Mouse (Mus musculus): ENCODE measurements around the gene Dctn1. TPM values are rescaled to one million over a fixed set of nuclear protein-coding genes. Genes with fewer than 3 reads are reported as not detected.
"Not testable (repeated sequence)": the region's sequence is repeated elsewhere in the genome, so short reads cannot be mapped to it uniquely, and the experiment has no call there.

Dctn1 gene
- polyA plus RNA-seq, 1 experiment from 2014 or later, result 94.1 TPM

- ATAC-seq (ENCODE audit: insufficient read depth), result peak; percentile 38
- peak overlapping the region; percentile 57 for H3K4me3 ChIP-seq (ENCODE audit: low read depth, low read length)
- H3K9ac ChIP-seq, result peak overlapping the region; percentile 41
- TF ChIP-seq CTCF (IDR thresholded peaks at IDR 0.05; ENCODE audit: low read depth), result no peak
- H3K36me3 ChIP-seq (ENCODE audit: insufficient read depth), result peaks cover 25% of the 10 kb centered on the region
- peak; percentile 43 for DNase-seq
- 8% methylated on average over 23 of the region's 23 CpGs for WGBS
- H3K4me2 ChIP-seq, result peak overlapping the region; percentile 87
- H3K27me3 ChIP-seq (ENCODE audit: insufficient read depth, low read length), result peaks cover 2% of the 10 kb centered on the region
- H3K27ac ChIP-seq (ENCODE audit: low read depth), result no peak overlapping the region
- 0 out of 2 replicates have a peak, but pooled peaks cover 4% of the 10 kb centered on the region for H3K4me1 ChIP-seq (ENCODE audit: insufficient read depth)
- no peaks in the 10 kb centered on the region for H3K9me3 ChIP-seq (ENCODE audit: low read depth, low read length)
These were observed 10.0 kb upstream of the Dctn1 start for GRCm38 (mm10) chr6:83155552-83156238.

- H3K27me3 ChIP-seq (ENCODE audit: insufficient read depth, low read length), result peaks cover 8% of the 10 kb centered on the region
- WGBS, result under 1% methylated on average over 32 of the region's 32 CpGs
- 0 out of 2 replicates have a peak within 1 kb of the TSS, but pooled peaks have one; percentile 12 for H3K27ac ChIP-seq (ENCODE audit: low read depth)
- peak within 1 kb of the TSS; percentile 87 for H3K4me2 ChIP-seq
- TF ChIP-seq CTCF (IDR thresholded peaks at IDR 0.05; ENCODE audit: low read depth), result no peak
- peak within 1 kb of the TSS; percentile 41 for H3K9ac ChIP-seq
- ATAC-seq (ENCODE audit: insufficient read depth), result peak; percentile 86
- H3K4me3 ChIP-seq (ENCODE audit: low read depth, low read length), result peak within 1 kb of the TSS; percentile 57
- H3K36me3 ChIP-seq (ENCODE audit: insufficient read depth), result peaks cover 22% of the 10 kb centered on the region
- 0 out of 2 replicates have a peak, but pooled peaks cover 4% of the 10 kb centered on the region for H3K4me1 ChIP-seq (ENCODE audit: insufficient read depth)
- no peaks in the 10 kb centered on the region for H3K9me3 ChIP-seq (ENCODE audit: low read depth, low read length)
- peak; percentile 90 for DNase-seq
These were observed 9.4 kb upstream of the Dctn1 start, which contains the start of the genes Wdr54 and 1700003E16Rik for GRCm38 (mm10) chr6:83156259-83156684. Gene Wdr54, minus strand, starts transcription at chr6:83156397. Gene 1700003E16Rik, plus strand, starts transcription at chr6:83156404.

DNA sequence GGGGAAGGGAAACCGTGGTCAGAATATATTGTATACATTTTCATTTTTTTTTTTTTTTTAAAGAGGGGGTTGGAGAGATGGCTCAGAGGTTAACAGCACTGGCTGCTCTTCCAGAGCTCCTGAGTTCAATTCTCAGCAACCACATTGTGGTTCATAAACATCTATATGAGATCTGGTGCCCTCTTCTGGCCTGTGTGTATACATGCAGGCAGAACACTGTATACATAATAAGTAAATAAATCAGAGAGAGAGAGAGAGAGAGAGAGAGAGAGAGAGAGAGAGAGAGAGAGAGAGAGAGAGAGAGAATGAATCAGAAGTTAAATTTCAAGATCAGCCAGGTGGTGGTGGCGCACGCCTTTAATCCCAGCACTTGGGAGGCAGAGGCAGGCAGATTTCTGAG is 6.3 kb upstream of the Dctn1 start:
- peak; percentile 68 for TF ChIP-seq CTCF (IDR thresholded peaks at IDR 0.05; ENCODE audit: low read depth)
- not testable (repeated sequence) for H3K4me1 ChIP-seq (ENCODE audit: insufficient read depth); H3K9me3 ChIP-seq (ENCODE audit: low read depth, low read length); H3K4me3 ChIP-seq (ENCODE audit: low read depth, low read length); H3K9ac ChIP-seq; H3K27ac ChIP-seq (ENCODE audit: low read depth); H3K36me3 ChIP-seq (ENCODE audit: insufficient read depth); ATAC-seq (ENCODE audit: insufficient read depth); H3K4me2 ChIP-seq
- 27% methylated on average over 3 of the region's 3 CpGs for WGBS
- DNase-seq, result peak; percentile 89
- peaks cover 28% of the 10 kb centered on the region for H3K27me3 ChIP-seq (ENCODE audit: insufficient read depth, low read length)

DNA sequence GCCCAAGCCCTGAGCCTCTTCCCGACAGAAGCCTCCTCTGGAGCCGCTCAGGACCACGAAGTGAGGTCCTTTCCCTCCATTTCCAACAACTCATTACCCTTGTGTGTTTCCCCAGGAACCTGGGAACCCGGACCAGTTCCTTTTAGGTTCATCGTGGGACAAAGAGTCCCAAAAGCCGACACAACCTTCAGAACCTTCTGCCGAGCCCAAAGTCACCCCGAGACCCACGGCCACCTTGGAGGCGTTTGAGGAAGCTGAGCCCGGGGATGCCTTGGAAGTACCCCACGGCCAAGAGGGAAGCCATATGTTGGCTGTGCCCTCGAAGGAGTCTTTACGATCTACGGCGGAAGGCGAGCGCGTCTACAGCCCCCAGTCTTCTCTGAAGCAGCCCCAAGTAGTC is 4.3 kb upstream of the Dctn1 start:
- Histone ChIP-seq H3K9ac (peak overlapping the region; percentile 44), H3K4me2 (peak overlapping the region; percentile 82), H3K27ac (ENCODE audit: low read depth) (no peak overlapping the region), H3K36me3 (ENCODE audit: insufficient read depth) (no peaks in the 10 kb centered on the region), H3K4me3 (ENCODE audit: low read depth, low read length) (peak overlapping the region; percentile 40), H3K27me3 (ENCODE audit: insufficient read depth, low read length) (peaks cover 28% of the 10 kb centered on the region), H3K4me1 (ENCODE audit: insufficient read depth) (peaks cover 10% of the 10 kb centered on the region; the same call in 1 of the 2 replicates), H3K9me3 (ENCODE audit: low read depth, low read length) (no peaks in the 10 kb centered on the region)
- no peak for TF ChIP-seq CTCF (IDR thresholded peaks at IDR 0.05; ENCODE audit: low read depth)
- no peak for DNase-seq
- ATAC-seq (ENCODE audit: insufficient read depth), result no peak
- WGBS, result 10% methylated on average over 19 of the region's 19 CpGs

DNA sequence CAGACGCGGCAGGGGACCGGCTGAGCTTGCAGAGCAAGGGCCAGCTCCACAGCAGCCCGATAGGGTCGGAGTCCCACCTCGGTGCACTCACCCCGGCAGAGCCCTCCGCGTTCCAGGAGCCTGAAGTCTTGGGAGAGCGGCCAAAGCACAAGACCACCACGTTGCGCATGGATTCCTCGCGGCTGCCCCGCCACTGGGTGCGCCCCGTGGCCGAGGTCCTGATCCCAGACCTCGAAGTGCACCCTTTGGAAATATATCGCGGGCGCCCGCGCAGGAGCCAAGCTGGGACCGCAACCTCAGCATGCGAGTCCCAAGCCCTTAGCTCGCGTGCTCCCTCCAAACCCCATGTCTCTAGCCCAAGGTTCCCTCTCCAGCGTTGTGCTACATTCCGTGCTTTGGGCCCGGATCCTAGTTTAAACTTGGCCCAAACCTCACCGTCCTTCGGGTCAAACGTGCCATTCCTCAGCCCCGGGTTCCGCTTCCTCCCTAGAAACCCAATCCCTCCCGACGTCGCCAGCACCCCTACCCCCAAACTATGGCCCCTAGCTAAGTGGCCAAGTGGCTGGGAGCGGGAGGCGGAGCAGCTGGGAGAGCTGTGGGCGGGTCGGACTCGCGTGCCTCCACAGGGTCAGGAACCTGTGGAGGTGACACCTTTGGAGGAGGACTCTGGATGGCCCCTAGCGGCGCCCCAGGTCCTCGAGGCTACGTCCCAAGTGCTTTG is 3.6 kb upstream of the Dctn1 start:
- 1% methylated on average over 49 of the region's 49 CpGs for WGBS
- H3K9ac ChIP-seq, result peak overlapping the region; percentile 44
- no peaks in the 10 kb centered on the region for H3K36me3 ChIP-seq (ENCODE audit: insufficient read depth)
- H3K9me3 ChIP-seq (ENCODE audit: low read depth, low read length), result no peaks in the 10 kb centered on the region
- peaks cover 16% of the 10 kb centered on the region for H3K4me1 ChIP-seq (ENCODE audit: insufficient read depth)
- H3K27ac ChIP-seq (ENCODE audit: low read depth), result no peak overlapping the region
- H3K4me2 ChIP-seq, result peak overlapping the region; percentile 82
- peaks cover 28% of the 10 kb centered on the region for H3K27me3 ChIP-seq (ENCODE audit: insufficient read depth, low read length)
- DNase-seq (peak; percentile 46), ATAC-seq (ENCODE audit: insufficient read depth) (0 out of 2 replicates have a peak, but pooled peaks have one; percentile 10)
- no peak for TF ChIP-seq CTCF (IDR thresholded peaks at IDR 0.05; ENCODE audit: low read depth)
- H3K4me3 ChIP-seq (ENCODE audit: low read depth, low read length), result peak overlapping the region; percentile 40

- peaks cover 20% of the 10 kb centered on the region for H3K4me1 ChIP-seq (ENCODE audit: insufficient read depth)
- no peaks in the 10 kb centered on the region for H3K36me3 ChIP-seq (ENCODE audit: insufficient read depth)
- H3K4me3 ChIP-seq (ENCODE audit: low read depth, low read length), result peak overlapping the region; percentile 40
- ATAC-seq (ENCODE audit: insufficient read depth) (no peak), DNase-seq (peak; percentile 81)
- TF ChIP-seq CTCF (IDR thresholded peaks at IDR 0.05; ENCODE audit: low read depth), result peak; percentile 84
- peak overlapping the region; percentile 44; the same call in 1 of the 2 replicates for H3K9ac ChIP-seq
- peaks cover 28% of the 10 kb centered on the region for H3K27me3 ChIP-seq (ENCODE audit: insufficient read depth, low read length)
- no peaks in the 10 kb centered on the region for H3K9me3 ChIP-seq (ENCODE audit: low read depth, low read length)
- peak overlapping the region; percentile 82 for H3K4me2 ChIP-seq
- no peak overlapping the region for H3K27ac ChIP-seq (ENCODE audit: low read depth)
- WGBS, result under 1% methylated on average over 8 of the region's 8 CpGs
These were observed 3.0 kb upstream of the Dctn1 start for GRCm38 (mm10) chr6:83162701-83163100.

Data from lung, embryonic 14.5 days (tissue).